Mouse (Mus musculus): ENCODE data around the gene Mitf.

Gene Mitf

DNA sequence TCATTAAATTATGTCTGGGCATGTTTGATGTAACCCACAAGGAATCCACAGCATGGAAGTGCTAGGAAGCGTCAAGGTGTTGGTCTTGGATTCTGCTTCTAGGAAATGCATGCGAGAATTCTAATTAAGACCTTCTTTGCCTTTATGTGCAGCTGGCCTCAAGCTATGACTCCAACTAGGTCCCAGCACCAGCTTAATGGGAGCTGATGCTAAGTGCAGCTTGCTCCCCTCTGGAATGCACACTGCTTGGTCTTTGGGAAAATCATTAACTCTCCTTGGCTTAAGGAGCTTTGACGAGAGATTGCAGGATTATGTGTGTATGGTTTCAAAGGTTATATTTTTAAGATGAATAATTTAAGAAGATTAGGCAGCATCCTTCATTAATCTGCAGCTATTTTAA is 81.7 kb downstream of the Mitf start:
- Histone ChIP-seq H3K27me3 (ENCODE audit: insufficient read depth, low read length) (no peaks in the 10 kb centered on the region), H3K4me1 (replicated peaks; ENCODE audit: low read depth, low read length) (no peaks in the 10 kb centered on the region), H3K36me3 (ENCODE audit: insufficient read depth, low read length) (no peaks in the 10 kb centered on the region), H3K4me3 (replicated peaks; ENCODE audit: low read length) (no peak overlapping the region), H3K9me3 (ENCODE audit: low read length) (no peaks in the 10 kb centered on the region)
- TF ChIP-seq NANOG (IDR thresholded peaks at IDR 0.05; ENCODE audit: borderline replicate concordance, low read length) = no peak
- no peak for TF ChIP-seq CTCF (conservative IDR thresholded peaks at IDR 0.05; ENCODE audit: low read length)

DNA sequence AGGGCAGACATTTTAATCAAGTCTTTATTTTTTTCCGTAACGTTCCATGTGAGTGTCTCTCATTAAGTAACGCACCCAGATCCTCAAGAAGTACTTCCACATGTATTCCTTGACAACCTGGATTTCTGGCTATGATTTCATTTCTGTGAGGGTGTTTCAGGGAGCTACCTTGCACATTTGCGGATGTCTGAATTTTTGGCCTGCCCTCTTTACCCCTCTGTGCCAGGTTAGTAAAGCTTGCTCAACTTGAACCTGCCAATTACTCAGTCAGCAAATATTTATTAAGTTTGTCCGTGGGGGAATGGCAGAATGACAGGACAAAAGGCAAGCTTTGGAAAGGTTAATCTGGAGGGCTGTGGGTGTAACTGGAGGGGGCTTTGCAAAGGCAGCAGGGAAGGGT is 86.7 kb downstream of the Mitf start:
- Histone ChIP-seq H3K4me1 (replicated peaks; ENCODE audit: low read depth, low read length) (no peaks in the 10 kb centered on the region), H3K9me3 (ENCODE audit: low read length) (no peaks in the 10 kb centered on the region), H3K27me3 (ENCODE audit: insufficient read depth, low read length) (no peaks in the 10 kb centered on the region), H3K4me3 (replicated peaks; ENCODE audit: low read length) (no peak overlapping the region), H3K36me3 (ENCODE audit: insufficient read depth, low read length) (no peaks in the 10 kb centered on the region)
- TF ChIP-seq NANOG (IDR thresholded peaks at IDR 0.05; ENCODE audit: borderline replicate concordance, low read length) = no peak
- TF ChIP-seq POU5F1 (IDR thresholded peaks at IDR 0.05; ENCODE audit: borderline replicate concordance, low read length) = no peak
- TF ChIP-seq CTCF (conservative IDR thresholded peaks at IDR 0.05; ENCODE audit: low read length) = no peak

DNA sequence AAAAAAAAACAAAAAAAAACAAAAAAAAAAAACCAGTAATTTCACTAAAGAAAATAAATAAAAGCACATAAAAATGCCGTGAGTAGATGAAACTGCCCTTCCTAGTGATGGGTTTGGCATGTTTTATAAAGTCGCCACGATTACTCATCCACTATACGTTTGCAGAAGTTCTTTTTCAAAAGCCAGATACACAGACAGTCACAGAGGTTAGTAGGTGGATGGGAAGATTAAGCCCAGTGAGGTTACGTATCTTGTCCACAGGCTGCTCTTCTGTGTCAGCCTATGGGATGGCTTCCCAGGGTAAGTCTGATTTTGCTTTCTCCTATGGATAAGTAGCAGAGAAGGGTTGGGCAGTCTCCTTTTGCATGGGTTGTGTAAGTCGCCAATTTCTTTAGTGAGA is 90.3 kb downstream of the Mitf start:
- no peak overlapping the region for H3K4me3 ChIP-seq (replicated peaks; ENCODE audit: low read length)
- H3K9me3 ChIP-seq (ENCODE audit: low read length) = no peaks in the 10 kb centered on the region
- no peaks in the 10 kb centered on the region for H3K36me3 ChIP-seq (ENCODE audit: insufficient read depth, low read length)
- H3K27me3 ChIP-seq (ENCODE audit: insufficient read depth, low read length) = no peaks in the 10 kb centered on the region
- H3K4me1 ChIP-seq (replicated peaks; ENCODE audit: low read depth, low read length) = no peaks in the 10 kb centered on the region
- TF ChIP-seq POU5F1 (IDR thresholded peaks at IDR 0.05; ENCODE audit: borderline replicate concordance, low read length) = no peak
- no peak for TF ChIP-seq NANOG (IDR thresholded peaks at IDR 0.05; ENCODE audit: borderline replicate concordance, low read length)
- TF ChIP-seq CTCF (conservative IDR thresholded peaks at IDR 0.05; ENCODE audit: low read length) = no peak

DNA sequence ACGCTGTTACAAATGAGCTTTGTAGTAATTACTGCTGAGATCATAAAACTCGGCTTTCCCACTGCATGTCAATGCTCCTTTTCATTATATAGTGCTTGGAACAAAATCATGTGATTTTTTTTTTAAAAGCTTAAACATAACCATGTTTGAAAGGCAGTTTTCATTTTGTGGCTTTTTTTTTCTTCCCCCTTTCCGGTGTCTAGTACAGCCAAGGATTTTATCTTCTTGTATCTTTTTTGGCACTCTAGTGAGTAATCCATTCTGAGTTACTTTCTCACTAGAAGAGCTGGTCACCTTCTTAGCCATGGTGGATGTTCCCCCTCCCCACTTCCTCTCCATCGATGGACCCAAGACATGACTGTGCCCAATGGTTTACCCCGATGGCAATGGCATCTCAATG is 91.2 kb downstream of the Mitf start:
- no peak for TF ChIP-seq POU5F1 (IDR thresholded peaks at IDR 0.05; ENCODE audit: borderline replicate concordance, low read length)
- TF ChIP-seq CTCF (conservative IDR thresholded peaks at IDR 0.05; ENCODE audit: low read length) = no peak
- TF ChIP-seq NANOG (IDR thresholded peaks at IDR 0.05; ENCODE audit: borderline replicate concordance, low read length) = no peak
- Histone ChIP-seq H3K4me1 (replicated peaks; ENCODE audit: low read depth, low read length) (no peaks in the 10 kb centered on the region), H3K4me3 (replicated peaks; ENCODE audit: low read length) (no peak overlapping the region), H3K9me3 (ENCODE audit: low read length) (peaks cover 1% of the 10 kb centered on the region), H3K36me3 (ENCODE audit: insufficient read depth, low read length) (no peaks in the 10 kb centered on the region), H3K27me3 (ENCODE audit: insufficient read depth, low read length) (no peaks in the 10 kb centered on the region)

DNA sequence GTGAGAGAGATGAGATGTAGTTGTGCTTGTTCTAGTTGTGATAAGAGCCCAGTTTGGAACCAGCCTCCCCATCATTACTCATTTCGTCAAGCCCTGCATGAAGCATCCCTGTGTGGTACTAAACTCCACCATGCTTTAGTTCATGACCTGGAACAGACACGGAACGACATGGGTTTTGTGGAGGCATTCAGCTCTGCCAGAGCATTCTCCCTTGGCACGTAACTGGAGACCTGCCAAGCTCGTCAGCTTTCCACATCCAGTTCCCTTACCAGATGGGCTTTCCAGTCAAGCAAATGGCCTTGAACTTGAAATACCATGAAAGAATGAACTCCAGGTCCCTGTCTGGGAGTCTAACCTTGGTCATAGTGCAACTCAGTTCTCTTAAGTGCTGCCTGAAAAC is 94.7 kb downstream of the Mitf start:
- TF ChIP-seq NANOG (IDR thresholded peaks at IDR 0.05; ENCODE audit: borderline replicate concordance, low read length) (no peak), POU5F1 (IDR thresholded peaks at IDR 0.05; ENCODE audit: borderline replicate concordance, low read length) (no peak), CTCF (conservative IDR thresholded peaks at IDR 0.05; ENCODE audit: low read length) (no peak)
- Histone ChIP-seq H3K4me1 (replicated peaks; ENCODE audit: low read depth, low read length) (no peaks in the 10 kb centered on the region), H3K36me3 (ENCODE audit: insufficient read depth, low read length) (no peaks in the 10 kb centered on the region), H3K4me3 (replicated peaks; ENCODE audit: low read length) (no peak overlapping the region), H3K27me3 (ENCODE audit: insufficient read depth, low read length) (no peaks in the 10 kb centered on the region), H3K9me3 (ENCODE audit: low read length) (peaks cover 18% of the 10 kb centered on the region)

DNA sequence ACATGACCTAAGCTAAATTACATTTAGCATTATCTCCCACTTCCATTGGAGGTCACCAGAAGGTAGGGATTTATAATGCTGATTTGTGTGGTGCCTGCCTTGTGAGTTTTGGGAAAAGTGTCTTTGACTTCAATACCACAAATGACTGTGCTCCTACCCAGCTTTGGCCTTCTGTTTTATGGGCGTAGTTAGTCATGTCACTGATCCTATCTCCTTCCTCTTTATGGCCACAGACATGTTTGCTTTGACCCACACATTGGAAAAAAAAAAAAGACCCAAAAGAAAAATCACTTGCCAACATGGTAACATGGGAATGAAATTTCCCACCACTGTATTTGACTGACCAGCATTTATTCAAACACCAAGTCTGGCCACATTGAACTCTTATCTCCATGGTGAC is 95.4 kb downstream of the Mitf start:
- H3K4me3 ChIP-seq (replicated peaks; ENCODE audit: low read length) = no peak overlapping the region
- no peaks in the 10 kb centered on the region for H3K36me3 ChIP-seq (ENCODE audit: insufficient read depth, low read length)
- H3K4me1 ChIP-seq (replicated peaks; ENCODE audit: low read depth, low read length) = no peaks in the 10 kb centered on the region
- no peaks in the 10 kb centered on the region for H3K27me3 ChIP-seq (ENCODE audit: insufficient read depth, low read length)
- peaks cover 18% of the 10 kb centered on the region for H3K9me3 ChIP-seq (ENCODE audit: low read length)
- TF ChIP-seq POU5F1 (IDR thresholded peaks at IDR 0.05; ENCODE audit: borderline replicate concordance, low read length) (no peak), NANOG (IDR thresholded peaks at IDR 0.05; ENCODE audit: borderline replicate concordance, low read length) (no peak), CTCF (conservative IDR thresholded peaks at IDR 0.05; ENCODE audit: low read length) (no peak)

DNA sequence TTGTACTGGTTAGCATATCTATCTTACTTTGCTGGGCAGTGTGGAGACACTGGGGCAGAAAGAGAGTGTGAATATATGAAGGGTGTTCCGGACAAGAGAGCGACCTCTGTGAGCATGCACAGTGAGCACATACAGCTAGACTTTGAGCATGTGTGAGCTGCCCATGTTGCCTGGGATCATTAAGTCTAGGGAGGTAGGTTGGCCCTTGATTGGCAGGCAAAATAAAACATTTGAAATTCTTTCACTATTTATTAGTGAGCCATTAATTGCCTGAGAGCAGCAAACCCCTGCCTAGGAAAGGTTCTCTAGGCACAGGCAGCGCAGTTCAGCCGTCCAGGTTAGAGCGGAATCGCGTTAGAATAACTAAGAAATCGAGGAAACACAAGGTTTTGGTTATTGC is 107.9 kb downstream of the Mitf start:
- TF ChIP-seq CTCF (conservative IDR thresholded peaks at IDR 0.05; ENCODE audit: low read length) = no peak
- TF ChIP-seq POU5F1 (IDR thresholded peaks at IDR 0.05; ENCODE audit: borderline replicate concordance, low read length) = no peak
- TF ChIP-seq NANOG (IDR thresholded peaks at IDR 0.05; ENCODE audit: borderline replicate concordance, low read length) = no peak
- no peaks in the 10 kb centered on the region for H3K36me3 ChIP-seq (ENCODE audit: insufficient read depth, low read length)

DNA sequence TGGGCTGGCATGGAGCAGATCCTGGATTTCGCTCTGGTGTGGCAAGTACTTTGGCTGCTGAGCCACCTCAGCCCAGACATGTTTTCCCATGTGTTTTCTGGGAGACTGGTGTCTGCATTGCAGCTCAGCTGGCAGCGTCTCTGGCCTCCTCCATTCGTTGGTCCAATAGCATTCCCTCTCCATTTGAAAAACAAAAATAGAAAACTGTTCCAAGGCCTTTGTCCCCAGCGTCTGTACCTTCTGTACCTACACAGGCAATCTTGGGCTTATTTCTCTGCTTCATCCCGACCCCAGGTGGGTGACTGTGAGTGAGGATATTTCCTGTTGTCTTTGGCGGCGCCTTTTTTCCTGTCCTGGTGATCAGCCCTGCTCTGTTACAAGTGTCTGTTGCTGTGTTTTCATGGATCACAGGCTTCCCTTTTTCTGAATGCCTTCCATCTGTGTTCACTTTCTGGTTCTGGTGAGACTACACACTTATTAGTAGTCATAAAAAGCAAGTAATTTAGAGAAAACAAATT is 109.6 kb downstream of the Mitf start:
- H3K4me3 ChIP-seq (replicated peaks; ENCODE audit: low read length) = no peak overlapping the region
- H3K36me3 ChIP-seq (ENCODE audit: insufficient read depth, low read length) = no peaks in the 10 kb centered on the region
- no peaks in the 10 kb centered on the region for H3K9me3 ChIP-seq (ENCODE audit: low read length)
- no peaks in the 10 kb centered on the region for H3K27me3 ChIP-seq (ENCODE audit: insufficient read depth, low read length)
- peaks cover 9% of the 10 kb centered on the region for H3K4me1 ChIP-seq (replicated peaks; ENCODE audit: low read depth, low read length)
- TF ChIP-seq CTCF (conservative IDR thresholded peaks at IDR 0.05; ENCODE audit: low read length) (no peak), POU5F1 (IDR thresholded peaks at IDR 0.05; ENCODE audit: borderline replicate concordance, low read length) (no peak), NANOG (IDR thresholded peaks at IDR 0.05; ENCODE audit: borderline replicate concordance, low read length) (no peak)

More for the DNA sequence above, 107.9 kb downstream of the Mitf start:
- Histone ChIP-seq H3K27me3 (ENCODE audit: insufficient read depth, low read length) (no peaks in the 10 kb centered on the region), H3K4me1 (replicated peaks; ENCODE audit: low read depth, low read length) (peaks cover 9% of the 10 kb centered on the region), H3K4me3 (replicated peaks; ENCODE audit: low read length) (no peak overlapping the region), H3K9me3 (ENCODE audit: low read length) (peaks cover 9% of the 10 kb centered on the region)

DNA sequence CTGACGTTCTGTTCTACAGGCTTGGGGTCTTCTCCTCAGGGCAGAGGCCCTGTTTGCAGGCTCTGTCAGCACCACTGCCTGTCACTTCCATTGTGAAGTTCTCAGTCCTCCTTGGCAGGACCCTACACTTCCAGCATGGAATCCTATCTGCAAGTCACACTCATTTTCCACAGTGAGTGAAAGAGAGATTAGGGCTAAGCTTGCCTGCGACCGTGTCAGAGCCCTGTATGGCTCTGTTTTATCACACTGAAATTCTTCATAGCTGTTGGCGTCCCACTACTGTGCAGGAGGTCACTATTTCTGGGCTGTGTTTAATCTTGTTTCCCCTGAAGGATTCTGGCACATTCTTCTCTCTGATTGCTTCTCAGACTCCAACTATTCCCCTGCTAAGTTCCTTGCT is 111.2 kb downstream of the Mitf start:
- Histone ChIP-seq H3K36me3 (ENCODE audit: insufficient read depth, low read length) (no peaks in the 10 kb centered on the region), H3K4me1 (replicated peaks; ENCODE audit: low read depth, low read length) (peaks cover 9% of the 10 kb centered on the region), H3K27me3 (ENCODE audit: insufficient read depth, low read length) (no peaks in the 10 kb centered on the region), H3K9me3 (ENCODE audit: low read length) (no peaks in the 10 kb centered on the region), H3K4me3 (replicated peaks; ENCODE audit: low read length) (no peak overlapping the region)
- TF ChIP-seq POU5F1 (IDR thresholded peaks at IDR 0.05; ENCODE audit: borderline replicate concordance, low read length) (no peak), NANOG (IDR thresholded peaks at IDR 0.05; ENCODE audit: borderline replicate concordance, low read length) (no peak), CTCF (conservative IDR thresholded peaks at IDR 0.05; ENCODE audit: low read length) (no peak)

Measured in E14TG2a.4 (cell line).